In the genomic region with DNA sequence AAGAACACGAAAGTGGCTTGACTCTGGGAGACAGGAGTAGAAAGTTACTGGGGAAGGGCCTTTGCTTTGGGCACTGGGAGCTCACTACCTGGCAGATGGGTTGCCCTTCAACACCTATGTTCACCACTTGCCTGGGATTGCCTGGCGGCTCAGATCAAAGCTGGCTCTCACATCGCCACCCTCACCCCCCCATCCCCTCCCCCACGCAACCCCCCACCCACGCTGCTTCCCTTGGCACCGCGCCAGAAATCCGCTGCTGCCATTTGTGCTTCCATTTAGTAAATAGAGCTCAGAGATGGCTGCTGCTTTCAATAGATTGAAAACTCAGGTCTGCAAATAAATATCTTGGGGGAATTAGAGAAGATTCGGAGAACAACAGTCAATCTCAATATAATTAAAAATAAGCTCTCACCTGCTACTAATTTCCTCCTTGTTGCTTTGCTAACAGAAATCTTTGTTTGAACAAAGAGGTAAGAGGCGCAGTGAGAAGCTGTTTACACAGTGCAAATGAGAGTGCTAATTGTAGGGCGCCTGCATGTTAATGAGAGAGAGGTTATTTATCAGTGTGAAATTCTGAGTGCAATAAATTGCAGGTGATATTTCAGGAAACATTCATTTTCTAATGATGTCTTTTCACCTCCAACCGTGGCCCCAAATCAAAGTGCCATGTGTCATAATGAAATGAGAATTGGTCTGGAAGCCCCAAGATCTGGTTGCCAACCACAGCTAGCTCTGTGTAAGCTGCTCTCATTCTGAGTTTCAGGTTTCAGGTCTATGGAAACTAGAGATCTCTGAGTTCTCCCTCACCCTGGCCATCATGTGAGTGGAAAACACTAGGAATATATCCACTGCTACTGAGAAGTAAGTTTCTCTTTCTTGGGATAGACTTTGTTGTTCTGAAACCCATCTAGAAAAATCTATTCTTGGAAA, we compare ENCODE assay signal across 13 mouse cellular contexts.
DNase-seq lines count a peak whose midpoint lies in the region; ATAC-seq lines count a peak whose summit lies in the region.
"Had no signal": no experiment of that assay in that cellular context is flagged by ENCODE, and none has a peak within 500 bp of the region (broad histone marks: within the 10 kb centered on the region; RNA-seq: fewer than 3 reads in every experiment).

No protein-coding gene starts in this region.

- DNase-seq in forebrain, embryonic 11.5 days (ENCODE audit: low spot score), result peak; percentile 62
- no peak for DNase-seq in forebrain, embryonic 10.5 days (ENCODE audit: extremely low spot score, low spot score)
- no peak for DNase-seq in neural tube, embryonic 10.5 days (ENCODE audit: extremely low spot score, low spot score)
- peak; percentile 19 for DNase-seq in forelimb bud, embryonic 11.5 days (ENCODE audit: low read depth, low spot score)
- DNase-seq in kidney, adult 9 months, result no peak
- DNase-seq in kidney, postnatal 36 days, result no peak
- DNase-seq: B cell, adult 2 months; gastrocnemius, adult 2 months; kidney, adult 11 months had no signal

- no peak for ATAC-seq in forebrain, embryonic 11.5 days (replicated peaks; ENCODE audit: low FRiP score)
- peak; percentile 86 for ATAC-seq in neural tube, embryonic 13.5 days (ENCODE audit: low read depth)
- ATAC-seq in neural tube, embryonic 15.5 days (ENCODE audit: low FRiP score), result peak; percentile 68; the same call in 1 of the 2 replicates

- no peaks in the 10 kb centered on the region for H3K36me3 ChIP-seq in forebrain, embryonic 11.5 days (ENCODE audit: control insufficient read depth, insufficient read depth, low read length)
- no peaks in the 10 kb centered on the region for H3K36me3 ChIP-seq in forebrain, embryonic 10.5 days (replicated peaks)
- no peaks in the 10 kb centered on the region for H3K36me3 ChIP-seq in neural tube, embryonic 13.5 days
- no peaks in the 10 kb centered on the region for H3K36me3 ChIP-seq in neural tube, embryonic 15.5 days
- H3K36me3 ChIP-seq: stomach, embryonic 15.5 days had no signal

- WGBS in forebrain, embryonic 11.5 days, result 70% methylated on average over 12 of the region's 12 CpGs
- 77% methylated on average over 12 of the region's 12 CpGs for WGBS in forebrain, embryonic 10.5 days
- 43% methylated on average over 12 of the region's 12 CpGs for WGBS in neural tube, embryonic 13.5 days
- WGBS in neural tube, embryonic 15.5 days, result 34% methylated on average over 12 of the region's 12 CpGs

- H3K27ac ChIP-seq in forebrain, embryonic 11.5 days (ENCODE audit: low read depth, low read length), result no peak overlapping the region
- no peak overlapping the region for H3K27ac ChIP-seq in forebrain, embryonic 10.5 days
- peak overlapping the region; percentile 72 for H3K27ac ChIP-seq in neural tube, embryonic 13.5 days (replicated peaks)
- H3K27ac ChIP-seq in neural tube, embryonic 15.5 days (replicated peaks), result peak overlapping the region; percentile 58
- H3K27ac ChIP-seq: gastrocnemius, adult 2 months; stomach, embryonic 15.5 days had no signal

- no peaks in the 10 kb centered on the region for H3K4me1 ChIP-seq in forebrain, embryonic 11.5 days (replicated peaks; ENCODE audit: control insufficient read depth, insufficient read depth, low read length)
- H3K4me1 ChIP-seq in forebrain, embryonic 10.5 days, result peaks cover 8% of the 10 kb centered on the region; the same call in 1 of the 2 replicates
- H3K4me1 ChIP-seq in neural tube, embryonic 13.5 days (replicated peaks), result peaks cover 14% of the 10 kb centered on the region
- H3K4me1 ChIP-seq in neural tube, embryonic 15.5 days, result peaks cover 6% of the 10 kb centered on the region; the same call in 1 of the 2 replicates
- H3K4me1 ChIP-seq: stomach, embryonic 15.5 days had no signal

- H3K4me3 ChIP-seq in forebrain, embryonic 11.5 days (ENCODE audit: low read depth, low read length), result no peak overlapping the region
- H3K4me3 ChIP-seq in forebrain, embryonic 10.5 days, result no peak overlapping the region
- H3K4me3 ChIP-seq in neural tube, embryonic 13.5 days, result no peak overlapping the region
- no peak overlapping the region for H3K4me3 ChIP-seq in neural tube, embryonic 15.5 days (replicated peaks)
- H3K4me3 ChIP-seq: gastrocnemius, adult 2 months; stomach, embryonic 15.5 days had no signal

- no peaks in the 10 kb centered on the region; the same call in 1 of the 2 replicates for H3K9me3 ChIP-seq in forebrain, embryonic 11.5 days (ENCODE audit: control insufficient read depth, low read length)
- H3K9me3 ChIP-seq in forebrain, embryonic 10.5 days, result no peaks in the 10 kb centered on the region
- H3K9me3 ChIP-seq in neural tube, embryonic 13.5 days, result no peaks in the 10 kb centered on the region; the same call in 1 of the 2 replicates
- H3K9me3 ChIP-seq in neural tube, embryonic 15.5 days (replicated peaks), result no peaks in the 10 kb centered on the region
- H3K9me3 ChIP-seq: stomach, embryonic 15.5 days had no signal

- H3K9ac ChIP-seq in forebrain, embryonic 11.5 days (ENCODE audit: low read length), result no peak overlapping the region
- H3K9ac ChIP-seq in neural tube, embryonic 13.5 days, result no peak overlapping the region
- no peak overlapping the region for H3K9ac ChIP-seq in neural tube, embryonic 15.5 days (replicated peaks)
- H3K9ac ChIP-seq: stomach, embryonic 15.5 days had no signal

- H3K27me3 ChIP-seq in forebrain, embryonic 11.5 days (ENCODE audit: control insufficient read depth, insufficient read depth, low read length), result no peaks in the 10 kb centered on the region
- no peaks in the 10 kb centered on the region for H3K27me3 ChIP-seq in forebrain, embryonic 10.5 days (ENCODE audit: poor library complexity, severe bottlenecking)
- H3K27me3 ChIP-seq in neural tube, embryonic 13.5 days, result no peaks in the 10 kb centered on the region
- no peaks in the 10 kb centered on the region for H3K27me3 ChIP-seq in neural tube, embryonic 15.5 days (replicated peaks)
- H3K27me3 ChIP-seq: stomach, embryonic 15.5 days had no signal

- no peak overlapping the region for H3K4me2 ChIP-seq in forebrain, embryonic 11.5 days (ENCODE audit: low read depth, low read length, severe bottlenecking)
- peak overlapping the region; percentile 26 for H3K4me2 ChIP-seq in neural tube, embryonic 13.5 days
- H3K4me2 ChIP-seq in neural tube, embryonic 15.5 days, result peak overlapping the region; percentile 6; the same call in 1 of the 2 replicates
- H3K4me2 ChIP-seq: liver, embryonic 11.5 days; stomach, embryonic 15.5 days had no signal

Comparison
In these comparisons a context has a peak if more than half of its experiments do, and no peak if none do; other contexts are left out.
1. DNase-seq: peak in forebrain, embryonic 11.5 days (single experiment) and forelimb bud, embryonic 11.5 days (single experiment); none in forebrain, embryonic 10.5 days (single experiment), neural tube, embryonic 10.5 days (single experiment), kidney, adult 9 months (single experiment) and kidney, postnatal 36 days (0 of 2).
2. H3K27ac ChIP-seq: peak in neural tube, embryonic 13.5 days (single experiment) and neural tube, embryonic 15.5 days (single experiment); none in forebrain, embryonic 11.5 days (single experiment) and forebrain, embryonic 10.5 days (single experiment).